Mouse (Mus musculus): ENCODE measurements around the gene Olfr142.

GRCm38 (mm10) chr2:90257492-90257891, at the start of gene Olfr142:
- no peak for TF ChIP-seq CTCF (IDR thresholded peaks at IDR 0.05; ENCODE audit: low read depth, low read length)
- no peak for TF ChIP-seq GATA1 (IDR thresholded peaks at IDR 0.05; ENCODE audit: borderline replicate concordance, low read length)

Data from G1E (cell line).